16 mouse cellular contexts compared by ENCODE assay signal in the genomic region with DNA sequence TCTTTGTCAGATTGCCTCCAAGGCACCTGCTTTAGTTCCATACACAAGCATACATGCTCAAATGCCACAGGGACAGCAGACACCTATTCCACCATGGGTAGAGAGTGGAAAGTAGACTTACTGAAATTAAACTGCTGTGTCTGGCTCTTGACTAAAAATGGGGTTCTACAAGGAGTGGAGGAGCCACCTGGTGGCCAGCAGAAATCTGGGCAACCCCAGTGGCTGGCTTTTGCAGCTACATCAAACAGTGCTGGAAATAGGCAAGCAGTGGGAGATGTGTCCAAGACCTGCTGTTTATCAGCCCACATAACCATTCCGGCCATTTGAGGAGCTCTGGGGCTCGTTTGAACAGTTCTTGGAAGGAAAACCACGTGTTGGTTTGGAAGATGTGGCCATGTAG. TPM values are rescaled to one million over a fixed set of nuclear protein-coding genes. Genes with fewer than 3 reads are reported as not detected.
DNase-seq lines count a peak whose midpoint lies in the region; ATAC-seq and TF ChIP-seq lines count a peak whose summit lies in the region.
"Had no signal": no experiment of that assay in that cellular context is flagged by ENCODE, and none has a peak within 500 bp of the region (broad histone marks: within the 10 kb centered on the region; RNA-seq: fewer than 3 reads in every experiment).

No protein-coding gene starts in this region.

- no peak overlapping the region for H3K4me3 ChIP-seq in intestine, postnatal 0 days (ENCODE audit: low read depth, low read length)
- H3K4me3 ChIP-seq in intestine, embryonic 16.5 days (ENCODE audit: low read length), result no peak overlapping the region
- no peak overlapping the region for H3K4me3 ChIP-seq in lung, postnatal 0 days (ENCODE audit: low read depth, low read length)
- no peak overlapping the region for H3K4me3 ChIP-seq in MEL (ENCODE audit: control insufficient read depth in 1 of 2, insufficient read depth in 1 of 2, low read depth in 2 of 2, low read length in 2 of 2)
- H3K4me3 ChIP-seq in thymus, adult 2 months (ENCODE audit: control insufficient read depth, insufficient read depth, low read length), result no peak overlapping the region
- H3K4me3 ChIP-seq: intestine, embryonic 15.5 days; stomach, embryonic 15.5 days had no signal

- peaks cover 63% of the 10 kb centered on the region for H3K36me3 ChIP-seq in intestine, postnatal 0 days (ENCODE audit: control insufficient read depth, insufficient read depth)
- H3K36me3 ChIP-seq in intestine, embryonic 16.5 days (ENCODE audit: control insufficient read depth, insufficient read depth, low read length), result peaks cover 8% of the 10 kb centered on the region; the same call in 1 of the 2 replicates
- peaks cover 38% of the 10 kb centered on the region for H3K36me3 ChIP-seq in lung, postnatal 0 days (ENCODE audit: insufficient read depth, low read length)
- H3K36me3 ChIP-seq in MEL (ENCODE audit: control insufficient read depth in 1 of 2, insufficient read depth in 2 of 2, low read length in 2 of 2), result peaks cover 19 to 42% of the 10 kb centered on the region in 2 experiments
- H3K36me3 ChIP-seq in thymus, adult 2 months (ENCODE audit: control insufficient read depth, insufficient read depth, low read length), result peaks cover 32% of the 10 kb centered on the region

- no peaks in the 10 kb centered on the region for H3K27me3 ChIP-seq in intestine, postnatal 0 days (replicated peaks; ENCODE audit: control insufficient read depth, insufficient read depth, low read length)
- H3K27me3 ChIP-seq in intestine, embryonic 16.5 days (replicated peaks; ENCODE audit: control insufficient read depth, insufficient read depth, low read length), result no peaks in the 10 kb centered on the region
- H3K27me3 ChIP-seq in lung, postnatal 0 days (replicated peaks; ENCODE audit: insufficient read depth, low read length), result no peaks in the 10 kb centered on the region
- H3K27me3 ChIP-seq in MEL (ENCODE audit: control insufficient read depth in 1 of 2, insufficient read depth in 2 of 2, low read length in 2 of 2), result no peaks in the 10 kb centered on the region
- no peaks in the 10 kb centered on the region for H3K27me3 ChIP-seq in thymus, adult 2 months (ENCODE audit: control insufficient read depth, insufficient read depth, low read length)
- H3K27me3 ChIP-seq: intestine, embryonic 15.5 days; megakaryocyte, embryonic 14.5 days; stomach, embryonic 15.5 days had no signal

- peaks cover 34% of the 10 kb centered on the region for H3K79me2 ChIP-seq in MEL (ENCODE audit: control insufficient read depth, insufficient read depth, low read length, poor library complexity)

- TF ChIP-seq CTCF in intestine, postnatal 0 days (IDR thresholded peaks at IDR 0.05; ENCODE audit: low read depth), result peak; percentile 54
- TF ChIP-seq CTCF in lung, postnatal 0 days (IDR thresholded peaks at IDR 0.05), result peak; percentile 49
- TF ChIP-seq CTCF in MEL (IDR thresholded peaks at IDR 0.05 in 2 of 3, conservative IDR thresholded peaks at IDR 0.05 in 1 of 3; ENCODE audit: control insufficient read depth in 1 of 3, insufficient read depth in 1 of 3, low read depth in 2 of 3, low read length in 3 of 3, poor library complexity in 1 of 3, severe bottlenecking in 1 of 3), result peak in 2 of 3 experiments; percentile 45 to 55; a peak in 4 of 6 replicates
- no peak for TF ChIP-seq CTCF in thymus, adult 2 months (IDR thresholded peaks at IDR 0.05; ENCODE audit: borderline replicate concordance, control insufficient read depth, extremely low read depth, insufficient read depth, low read length, poor library complexity)

- TF ChIP-seq POLR2A in MEL (IDR thresholded peaks at IDR 0.05; ENCODE audit: control insufficient read depth in 1 of 2, insufficient read depth in 1 of 2, low read depth in 1 of 2, low read length in 2 of 2, poor library complexity in 1 of 2), result no peak
- TF ChIP-seq POLR2A in thymus, adult 2 months (IDR thresholded peaks at IDR 0.05; ENCODE audit: control insufficient read depth, extremely low read depth, insufficient read depth, low read length, poor library complexity), result no peak

- no peaks in the 10 kb centered on the region for H3K9me3 ChIP-seq in intestine, postnatal 0 days (ENCODE audit: control insufficient read depth)
- H3K9me3 ChIP-seq in intestine, embryonic 16.5 days (ENCODE audit: control insufficient read depth, low read length), result no peaks in the 10 kb centered on the region
- H3K9me3 ChIP-seq in lung, postnatal 0 days (ENCODE audit: low read length), result no peaks in the 10 kb centered on the region
- no peaks in the 10 kb centered on the region for H3K9me3 ChIP-seq in MEL (replicated peaks; ENCODE audit: insufficient read depth, low read length)
- H3K9me3 ChIP-seq: G1E; intestine, embryonic 15.5 days; megakaryocyte, embryonic 14.5 days; stomach, embryonic 15.5 days had no signal

- no peak for DNase-seq in lung, postnatal 0 days (ENCODE audit: low spot score)
- DNase-seq in lung, adult 18-20 months, result no peak
- peak; percentile 54 for DNase-seq in MEL (ENCODE audit: low read depth, low spot score)
- DNase-seq in lung, postnatal 36 days, result peak; percentile 20
- DNase-seq in thymus, adult 2 months, result no peak
- no peak for DNase-seq in heart, postnatal 14 days
- DNase-seq: adrenal gland, postnatal 14 days; retina, postnatal 1 day had no signal

- H3K9ac ChIP-seq in intestine, postnatal 0 days (ENCODE audit: low read depth, low read length), result no peak overlapping the region
- no peak overlapping the region for H3K9ac ChIP-seq in intestine, embryonic 16.5 days (ENCODE audit: low read depth, low read length)
- H3K9ac ChIP-seq in lung, postnatal 0 days (replicated peaks; ENCODE audit: low read depth), result no peak overlapping the region
- no peak overlapping the region for H3K9ac ChIP-seq in MEL (ENCODE audit: control insufficient read depth, low read depth, low read length, poor library complexity, severe bottlenecking)
- H3K9ac ChIP-seq: intestine, embryonic 15.5 days; stomach, embryonic 15.5 days had no signal

- intact Hi-C loops in heart, postnatal 14 days (cut with DNase I), result no loop called here

- TF ChIP-seq RAD21 in MEL (IDR thresholded peaks at IDR 0.05; ENCODE audit: low read depth, low read length), result no peak

- H3K4me2 ChIP-seq in intestine, postnatal 0 days (replicated peaks; ENCODE audit: low read depth), result no peak overlapping the region
- H3K4me2 ChIP-seq in intestine, embryonic 16.5 days (ENCODE audit: low read depth, low read length), result no peak overlapping the region
- no peak overlapping the region for H3K4me2 ChIP-seq in lung, postnatal 0 days (replicated peaks; ENCODE audit: low read depth, low read length)
- H3K4me2 ChIP-seq: intestine, embryonic 15.5 days; stomach, embryonic 15.5 days had no signal

- WGBS in intestine, postnatal 0 days, result 77% methylated on average over 3 of the region's 3 CpGs
- 81% methylated on average over 3 of the region's 3 CpGs for WGBS in intestine, embryonic 16.5 days
- 82% methylated on average over 3 of the region's 3 CpGs for WGBS in lung, postnatal 0 days
- 90% methylated on average over 3 of the region's 3 CpGs for WGBS in thymus, adult 2 months

- no peak overlapping the region for H3K27ac ChIP-seq in intestine, postnatal 0 days (ENCODE audit: low read depth, low read length)
- no peak overlapping the region for H3K27ac ChIP-seq in intestine, embryonic 16.5 days (ENCODE audit: low read length)
- no peak overlapping the region for H3K27ac ChIP-seq in lung, postnatal 0 days (ENCODE audit: low read length)
- no peak overlapping the region for H3K27ac ChIP-seq in MEL (ENCODE audit: control insufficient read depth, low read depth, low read length)
- H3K27ac ChIP-seq in thymus, adult 2 months (ENCODE audit: control insufficient read depth, insufficient read depth, low read length), result no peak overlapping the region
- H3K27ac ChIP-seq: intestine, embryonic 15.5 days; stomach, embryonic 15.5 days had no signal

- no peaks in the 10 kb centered on the region for H3K4me1 ChIP-seq in intestine, postnatal 0 days (replicated peaks; ENCODE audit: control insufficient read depth, insufficient read depth, low read length)
- no peaks in the 10 kb centered on the region for H3K4me1 ChIP-seq in intestine, embryonic 16.5 days (ENCODE audit: control insufficient read depth, insufficient read depth, low read length)
- no peaks in the 10 kb centered on the region for H3K4me1 ChIP-seq in lung, postnatal 0 days (ENCODE audit: insufficient read depth, low read depth, low read length)
- peaks cover 10 to 13% of the 10 kb centered on the region in 2 experiments for H3K4me1 ChIP-seq in MEL (ENCODE audit: control insufficient read depth in 1 of 2, insufficient read depth in 2 of 2, low read length in 2 of 2)
- 0 out of 2 replicates have a peak, but pooled peaks cover 3% of the 10 kb centered on the region for H3K4me1 ChIP-seq in thymus, adult 2 months (replicated peaks; ENCODE audit: control insufficient read depth, insufficient read depth, low read length)

- no peak for TF ChIP-seq EP300 in lung, postnatal 0 days (IDR thresholded peaks at IDR 0.05)
- TF ChIP-seq EP300 in MEL (IDR thresholded peaks at IDR 0.05; ENCODE audit: low read depth in 1 of 2, low read length in 2 of 2), result no peak

- ATAC-seq in intestine, postnatal 0 days, result no peak
- no peak for ATAC-seq in intestine, embryonic 16.5 days
- ATAC-seq in lung, postnatal 0 days, result no peak
- ATAC-seq: intestine, embryonic 15.5 days had no signal

RNA-seq across cellular contexts. Expression of gene Pes1, which starts 6.1 kb away (rescaled TPM):
- polyA plus RNA-seq in intestine, postnatal 0 days (2015; fragmentation: Nextera tagmentation; extraction: Ambion mirVana), result 27.6 and 31.8 TPM in 2 replicates
- polyA plus RNA-seq in intestine, embryonic 16.5 days (2015; fragmentation: Nextera tagmentation; extraction: Ambion mirVana), result 73.3 and 79.4 TPM in 2 replicates
- polyA plus RNA-seq in lung, postnatal 0 days (2015; fragmentation: Nextera tagmentation; extraction: Ambion mirVana), result 34.2 and 38.3 TPM in 2 replicates
- 224 and 240 TPM in 2 replicates for total RNA-seq in MEL (2012; rRNA removed)
- polyA plus RNA-seq in MEL (2012; ENCODE audit: insufficient read depth in 1 of 2, insufficient read length in 2 of 2, low read depth in 1 of 2, low replicate concordance in 2 of 2, missing spikeins in 1 of 2), result 100 to 1,000 TPM; 301 to 498 TPM
- polyA plus RNA-seq in thymus, adult 2 months (2012; rRNA removed), result 53.1 and 55.6 TPM in 2 replicates
- total RNA-seq in heart, postnatal 14 days (2021), result 10 to 100 TPM; 26.2 to 27.8 TPM

RNA-seq across cellular contexts. Expression of gene 4930556J24Rik, which starts 6.7 kb away (rescaled TPM):
- 0.13 and 0.16 TPM in 2 replicates for polyA plus RNA-seq in intestine, postnatal 0 days (2015; fragmentation: Nextera tagmentation; extraction: Ambion mirVana)
- 0.11 TPM in 1 of 2 replicates, not detected in the other for polyA plus RNA-seq in intestine, embryonic 16.5 days (2015; fragmentation: Nextera tagmentation; extraction: Ambion mirVana)
- not detected in 2 replicates for polyA plus RNA-seq in lung, postnatal 0 days (2015; fragmentation: Nextera tagmentation; extraction: Ambion mirVana)
- 0.31 and 0.39 TPM in 2 replicates for total RNA-seq in MEL (2012; rRNA removed)
- under 1 TPM in 1 of 2 experiments, not detected in 1; 0.47 TPM for polyA plus RNA-seq in MEL (2012; ENCODE audit: insufficient read depth in 1 of 2, insufficient read length in 2 of 2, low read depth in 1 of 2, low replicate concordance in 2 of 2, missing spikeins in 1 of 2)
- polyA plus RNA-seq in thymus, adult 2 months (2012; rRNA removed), result not detected in 2 replicates
- total RNA-seq in heart, postnatal 14 days (2021), result not detected
- total RNA-seq: adrenal gland, postnatal 14 days had no signal
- polyA plus RNA-seq: embryonic facial prominence, embryonic 14.5 days; G1E; heart, embryonic 14.5 days; intestine, embryonic 15.5 days had no signal

RNA-seq across cellular contexts. Expression of gene Gal3st1, which starts 13.6 kb away (rescaled TPM):
- polyA plus RNA-seq in intestine, postnatal 0 days (2015; fragmentation: Nextera tagmentation; extraction: Ambion mirVana), result 30.4 and 30.6 TPM in 2 replicates
- 20.1 and 33.3 TPM in 2 replicates for polyA plus RNA-seq in intestine, embryonic 16.5 days (2015; fragmentation: Nextera tagmentation; extraction: Ambion mirVana)
- 20.5 and 21.1 TPM in 2 replicates for polyA plus RNA-seq in lung, postnatal 0 days (2015; fragmentation: Nextera tagmentation; extraction: Ambion mirVana)
- 0.12 and 0.20 TPM in 2 replicates for total RNA-seq in MEL (2012; rRNA removed)
- polyA plus RNA-seq in MEL (2012; ENCODE audit: insufficient read depth in 1 of 2, insufficient read length in 2 of 2, low read depth in 1 of 2, low replicate concordance in 2 of 2, missing spikeins in 1 of 2), result under 1 TPM in 1 of 2 experiments, not detected in 1; 0.07 TPM
- 1.7 and 2.1 TPM in 2 replicates for polyA plus RNA-seq in thymus, adult 2 months (2012; rRNA removed)
- total RNA-seq in heart, postnatal 14 days (2021), result under 1 TPM; 0.32 to 0.33 TPM
- total RNA-seq: G1E had no signal
- polyA plus RNA-seq: G1E; heart, embryonic 14.5 days had no signal

RNA-seq across cellular contexts. Expression of gene Tcn2, which starts 37.9 kb away (rescaled TPM):
- 283 and 305 TPM in 2 replicates for polyA plus RNA-seq in intestine, postnatal 0 days (2015; fragmentation: Nextera tagmentation; extraction: Ambion mirVana)
- polyA plus RNA-seq in intestine, embryonic 16.5 days (2015; fragmentation: Nextera tagmentation; extraction: Ambion mirVana), result 95.3 and 122 TPM in 2 replicates
- 152 and 170 TPM in 2 replicates for polyA plus RNA-seq in lung, postnatal 0 days (2015; fragmentation: Nextera tagmentation; extraction: Ambion mirVana)
- 11.4 and 14.1 TPM in 2 replicates for total RNA-seq in MEL (2012; rRNA removed)
- polyA plus RNA-seq in MEL (2012; ENCODE audit: insufficient read depth in 1 of 2, insufficient read length in 2 of 2, low read depth in 1 of 2, low replicate concordance in 2 of 2, missing spikeins in 1 of 2), result 10 to 100 TPM in 1 of 2 experiments, not detected in 1; 16.0 TPM
- 49.4 and 60.3 TPM in 2 replicates for polyA plus RNA-seq in thymus, adult 2 months (2012; rRNA removed)
- total RNA-seq in heart, postnatal 14 days (2021), result 10 to 100 TPM; 44.5 to 54.0 TPM

RNA-seq across cellular contexts. Expression of gene Slc35e4, which starts 55.4 kb away (rescaled TPM):
- 2.1 and 2.2 TPM in 2 replicates for polyA plus RNA-seq in intestine, postnatal 0 days (2015; fragmentation: Nextera tagmentation; extraction: Ambion mirVana)
- polyA plus RNA-seq in intestine, embryonic 16.5 days (2015; fragmentation: Nextera tagmentation; extraction: Ambion mirVana), result 2.9 and 3.1 TPM in 2 replicates
- 8.6 and 10.3 TPM in 2 replicates for polyA plus RNA-seq in lung, postnatal 0 days (2015; fragmentation: Nextera tagmentation; extraction: Ambion mirVana)
- 12.1 and 13.4 TPM in 2 replicates for total RNA-seq in MEL (2012; rRNA removed)
- polyA plus RNA-seq in MEL (2012; ENCODE audit: insufficient read depth in 1 of 2, insufficient read length in 2 of 2, low read depth in 1 of 2, low replicate concordance in 2 of 2, missing spikeins in 1 of 2), result 10 to 100 TPM in 1 of 2 experiments, not detected in 1; 14.0 TPM
- polyA plus RNA-seq in thymus, adult 2 months (2012; rRNA removed), result 3.6 and 3.9 TPM in 2 replicates
- total RNA-seq in heart, postnatal 14 days (2021), result 1 to 10 TPM; 4.9 to 5.6 TPM
- polyA plus RNA-seq: G1E had no signal

Comparison
In these comparisons a context has a peak if more than half of its experiments do, and no peak if none do; other contexts are left out.
1. DNase-seq: peak in MEL (single experiment) and lung, postnatal 36 days (single experiment); none in lung, postnatal 0 days (single experiment), lung, adult 18-20 months (0 of 2), thymus, adult 2 months (single experiment) and heart, postnatal 14 days (0 of 2).